ENCODE assay signal across 13 mouse cellular contexts in the genomic region with DNA sequence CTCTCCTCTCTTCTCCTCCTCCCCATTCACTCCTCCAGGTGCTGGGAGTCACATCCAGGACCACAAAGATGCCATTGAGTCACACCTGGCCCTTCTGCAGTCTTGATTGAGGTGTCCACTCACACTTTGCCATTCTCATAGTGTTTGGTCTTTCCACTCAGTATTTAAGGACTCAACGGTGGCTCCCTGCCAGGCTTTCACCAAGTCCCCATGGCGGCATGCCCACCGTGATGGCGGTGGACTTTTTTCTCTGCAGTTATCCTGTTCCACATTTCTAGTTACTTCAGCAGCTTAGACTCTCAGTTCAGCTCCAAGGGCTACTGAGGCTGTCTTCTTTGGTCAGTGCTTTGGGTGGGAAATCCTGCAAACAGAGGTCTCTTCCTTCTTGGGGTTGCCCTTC.
DNase-seq lines count a peak whose midpoint lies in the region.
"Had no signal": no experiment of that assay in that cellular context is flagged by ENCODE, and none has a peak within 500 bp of the region (broad histone marks: within the 10 kb centered on the region; RNA-seq: fewer than 3 reads in every experiment).

No protein-coding gene starts in this region.

- intact Hi-C loops in left cerebral cortex, postnatal 4 days (cut with DNase I), result no loop called here

- peak; percentile 15 for DNase-seq in gastrocnemius, postnatal 10 days
- no peak for DNase-seq in gastrocnemius, postnatal 25 days
- peak; percentile 19 for DNase-seq in left cerebral cortex, postnatal 4 days
- DNase-seq in left cerebral cortex, adult 18-20 months (ENCODE audit: low spot score in 2 of 2), result no peak
- DNase-seq in right cerebral cortex, postnatal 4 days, result peak; percentile 25
- DNase-seq in right cerebral cortex, adult 18-20 months, result no peak
- DNase-seq: adrenal gland, adult 2 months; adrenal gland, postnatal 10 days; adrenal gland, postnatal 25 days; cerebellum, adult 11 months; cerebellum, adult 2 months; cerebellum, adult 9-10 months; embryo, embryonic 11 days had no signal

Comparison
In these comparisons a context has a peak if more than half of its experiments do, and no peak if none do; other contexts are left out.
1. DNase-seq: peak in gastrocnemius, postnatal 10 days (single experiment), left cerebral cortex, postnatal 4 days (single experiment) and right cerebral cortex, postnatal 4 days (single experiment); none in gastrocnemius, postnatal 25 days (single experiment), left cerebral cortex, adult 18-20 months (0 of 2) and right cerebral cortex, adult 18-20 months (single experiment).